Mouse (Mus musculus): ENCODE data around the gene Smg1. TPM values are rescaled to one million over a fixed set of nuclear protein-coding genes. Genes with fewer than 3 reads are reported as not detected.

Gene Smg1
- polyA plus RNA-seq, 1 experiment from 2014 or later = 30.3 TPM

DNA sequence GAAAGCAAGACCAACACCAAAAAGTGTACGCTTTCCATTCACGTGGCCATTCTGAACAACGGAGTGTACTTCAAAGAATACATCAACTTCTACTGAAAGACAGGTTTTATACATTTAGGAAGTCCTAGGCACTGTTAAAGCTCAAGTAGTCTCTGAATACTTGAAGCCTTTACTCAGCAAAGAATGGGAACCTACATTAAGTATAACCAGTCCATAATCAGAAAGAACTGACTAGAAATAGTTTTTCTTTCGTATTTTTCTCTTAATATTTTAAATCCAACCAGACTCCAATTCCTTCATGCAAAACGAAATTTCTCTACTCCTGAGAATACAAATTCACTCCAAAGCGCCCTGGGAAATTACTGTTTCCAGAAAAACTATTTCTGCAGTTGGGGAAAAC lies 1.2 kb downstream of the Smg1 start:
- peak overlapping the region; percentile 88 for H3K4me3 ChIP-seq (ENCODE audit: low read depth, low read length)
- no peak overlapping the region for H3K27ac ChIP-seq (ENCODE audit: low read depth, low read length)
- no peak for ATAC-seq (ENCODE audit: low FRiP score)

GRCm38 (mm10) chr7:118240402-118240801 lies 3.1 kb downstream of the Smg1 start:
- H3K9ac ChIP-seq (ENCODE audit: low read depth, low read length) = no peak overlapping the region
- H3K4me3 ChIP-seq (ENCODE audit: low read depth, low read length) = no peak overlapping the region
- H3K27ac ChIP-seq (ENCODE audit: low read depth, low read length) = no peak overlapping the region
- H3K4me1 ChIP-seq (replicated peaks; ENCODE audit: control insufficient read depth, insufficient read depth, low read length) = no peaks in the 10 kb centered on the region
- ATAC-seq (ENCODE audit: low FRiP score) (no peak), DNase-seq (ENCODE audit: low spot score) (no peak)
- no peaks in the 10 kb centered on the region for H3K9me3 ChIP-seq (ENCODE audit: control insufficient read depth, low read length)
- H3K36me3 ChIP-seq (ENCODE audit: control insufficient read depth, insufficient read depth, low read length) = no peaks in the 10 kb centered on the region
- H3K27me3 ChIP-seq (ENCODE audit: control insufficient read depth, insufficient read depth, low read length) = no peaks in the 10 kb centered on the region
- no peak overlapping the region for H3K4me2 ChIP-seq (replicated peaks; ENCODE audit: low read depth, low read length)

More for the DNA sequence above, 1.2 kb downstream of the Smg1 start:
- DNase-seq (ENCODE audit: low spot score) = no peak
- Histone ChIP-seq H3K9me3 (ENCODE audit: control insufficient read depth, low read length) (no peaks in the 10 kb centered on the region), H3K36me3 (ENCODE audit: control insufficient read depth, insufficient read depth, low read length) (no peaks in the 10 kb centered on the region), H3K27me3 (ENCODE audit: control insufficient read depth, insufficient read depth, low read length) (no peaks in the 10 kb centered on the region), H3K9ac (ENCODE audit: low read depth, low read length) (peak overlapping the region; percentile 93), H3K4me2 (replicated peaks; ENCODE audit: low read depth, low read length) (peak overlapping the region; percentile 81), H3K4me1 (replicated peaks; ENCODE audit: control insufficient read depth, insufficient read depth, low read length) (no peaks in the 10 kb centered on the region)
- WGBS = 31% methylated on average over 6 of the region's 6 CpGs

GRCm38 (mm10) chr7:118239996-118240395 lies 3.5 kb downstream of the Smg1 start:
- H3K36me3 ChIP-seq (ENCODE audit: control insufficient read depth, insufficient read depth, low read length) = no peaks in the 10 kb centered on the region
- no peak overlapping the region for H3K27ac ChIP-seq (ENCODE audit: low read depth, low read length)
- H3K4me1 ChIP-seq (replicated peaks; ENCODE audit: control insufficient read depth, insufficient read depth, low read length) = no peaks in the 10 kb centered on the region
- no peaks in the 10 kb centered on the region for H3K9me3 ChIP-seq (ENCODE audit: control insufficient read depth, low read length)
- H3K4me2 ChIP-seq (replicated peaks; ENCODE audit: low read depth, low read length) = no peak overlapping the region
- no peaks in the 10 kb centered on the region for H3K27me3 ChIP-seq (ENCODE audit: control insufficient read depth, insufficient read depth, low read length)
- no peak overlapping the region for H3K4me3 ChIP-seq (ENCODE audit: low read depth, low read length)
- no peak for ATAC-seq (ENCODE audit: low FRiP score)
- no peak overlapping the region for H3K9ac ChIP-seq (ENCODE audit: low read depth, low read length)
- WGBS = 91% methylated on average over 5 of the region's 5 CpGs
- DNase-seq (ENCODE audit: low spot score) = no peak

DNA sequence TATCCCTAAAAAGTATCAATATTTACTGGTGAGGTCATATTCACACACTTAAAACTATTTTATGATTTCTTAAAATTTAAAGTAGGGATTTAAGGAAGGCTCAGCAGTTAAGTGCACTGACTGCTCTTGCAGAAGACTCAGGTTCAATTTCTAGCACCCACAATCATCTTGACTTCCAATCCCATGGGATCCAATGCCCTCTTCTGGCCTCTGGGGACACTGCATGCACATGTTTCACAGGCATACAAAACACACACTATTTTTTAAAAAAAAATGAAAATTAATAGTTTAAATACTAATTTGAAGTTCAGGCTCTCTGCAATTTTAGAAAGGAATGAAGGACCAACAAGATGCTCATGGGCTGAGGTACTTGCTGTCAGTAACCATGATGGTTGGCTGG lies 6.5 kb downstream of the Smg1 start:
- ATAC-seq (ENCODE audit: low FRiP score) = no peak
- H3K27me3 ChIP-seq (ENCODE audit: control insufficient read depth, insufficient read depth, low read length) = no peaks in the 10 kb centered on the region
- no peaks in the 10 kb centered on the region for H3K36me3 ChIP-seq (ENCODE audit: control insufficient read depth, insufficient read depth, low read length)
- no peaks in the 10 kb centered on the region for H3K9me3 ChIP-seq (ENCODE audit: control insufficient read depth, low read length)
- no peak overlapping the region for H3K4me3 ChIP-seq (ENCODE audit: low read depth, low read length)
- DNase-seq (ENCODE audit: low spot score) = no peak
- H3K27ac ChIP-seq (ENCODE audit: low read depth, low read length) = no peak overlapping the region
- H3K4me2 ChIP-seq (replicated peaks; ENCODE audit: low read depth, low read length) = no peak overlapping the region
- H3K9ac ChIP-seq (ENCODE audit: low read depth, low read length) = no peak overlapping the region
- no peaks in the 10 kb centered on the region for H3K4me1 ChIP-seq (replicated peaks; ENCODE audit: control insufficient read depth, insufficient read depth, low read length)

GRCm38 (mm10) chr7:118234236-118234635 lies 9.2 kb downstream of the Smg1 start:
- Histone ChIP-seq H3K4me1 (replicated peaks; ENCODE audit: control insufficient read depth, insufficient read depth, low read length) (no peaks in the 10 kb centered on the region), H3K9ac (ENCODE audit: low read depth, low read length) (no peak overlapping the region), H3K27me3 (ENCODE audit: control insufficient read depth, insufficient read depth, low read length) (no peaks in the 10 kb centered on the region), H3K9me3 (ENCODE audit: control insufficient read depth, low read length) (no peaks in the 10 kb centered on the region), H3K4me2 (replicated peaks; ENCODE audit: low read depth, low read length) (no peak overlapping the region), H3K4me3 (ENCODE audit: low read depth, low read length) (no peak overlapping the region), H3K27ac (ENCODE audit: low read depth, low read length) (no peak overlapping the region), H3K36me3 (ENCODE audit: control insufficient read depth, insufficient read depth, low read length) (no peaks in the 10 kb centered on the region)
- 100% methylated on average over 1 of the region's 1 CpGs for WGBS
- no peak for DNase-seq (ENCODE audit: low spot score)
- no peak for ATAC-seq (ENCODE audit: low FRiP score)

- DNase-seq (ENCODE audit: low spot score) (no peak), ATAC-seq (ENCODE audit: low FRiP score) (no peak)
- Histone ChIP-seq H3K27ac (ENCODE audit: low read depth, low read length) (no peak overlapping the region), H3K9me3 (ENCODE audit: control insufficient read depth, low read length) (no peaks in the 10 kb centered on the region), H3K9ac (ENCODE audit: low read depth, low read length) (no peak overlapping the region), H3K27me3 (ENCODE audit: control insufficient read depth, insufficient read depth, low read length) (no peaks in the 10 kb centered on the region), H3K4me1 (replicated peaks; ENCODE audit: control insufficient read depth, insufficient read depth, low read length) (no peaks in the 10 kb centered on the region), H3K4me3 (ENCODE audit: low read depth, low read length) (no peak overlapping the region), H3K4me2 (replicated peaks; ENCODE audit: low read depth, low read length) (no peak overlapping the region), H3K36me3 (ENCODE audit: control insufficient read depth, insufficient read depth, low read length) (no peaks in the 10 kb centered on the region)
These were observed 10.9 kb downstream of the Smg1 start for GRCm38 (mm10) chr7:118232613-118233012.

DNA sequence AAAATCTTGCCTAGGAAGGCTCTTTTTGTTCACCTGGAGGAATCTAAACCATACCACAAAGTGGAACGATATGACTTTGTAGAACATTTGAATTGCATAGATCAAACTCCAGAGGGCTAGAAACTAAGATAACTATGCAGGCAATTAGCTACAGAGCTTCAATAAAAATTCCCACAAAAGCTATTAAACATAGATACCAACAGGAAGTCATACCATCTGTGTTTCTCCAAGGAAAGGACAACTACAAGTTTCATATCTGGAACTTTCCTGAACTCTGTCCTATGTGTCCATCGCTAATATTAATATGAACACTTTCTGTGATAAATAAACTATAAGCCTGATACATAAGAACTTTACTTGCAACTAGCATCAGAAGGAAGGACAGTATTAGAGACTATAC lies 23.7 kb downstream of the Smg1 start:
- Histone ChIP-seq H3K27ac (ENCODE audit: low read depth, low read length) (no peak overlapping the region), H3K27me3 (ENCODE audit: control insufficient read depth, insufficient read depth, low read length) (no peaks in the 10 kb centered on the region), H3K4me2 (replicated peaks; ENCODE audit: low read depth, low read length) (no peak overlapping the region), H3K4me3 (ENCODE audit: low read depth, low read length) (no peak overlapping the region), H3K9me3 (ENCODE audit: control insufficient read depth, low read length) (no peaks in the 10 kb centered on the region), H3K9ac (ENCODE audit: low read depth, low read length) (no peak overlapping the region), H3K4me1 (replicated peaks; ENCODE audit: control insufficient read depth, insufficient read depth, low read length) (no peaks in the 10 kb centered on the region), H3K36me3 (ENCODE audit: control insufficient read depth, insufficient read depth, low read length) (no peaks in the 10 kb centered on the region)
- DNase-seq (ENCODE audit: low spot score) = no peak
- 96% methylated on average over 2 of the region's 2 CpGs for WGBS
- ATAC-seq (ENCODE audit: low FRiP score) = no peak

DNA sequence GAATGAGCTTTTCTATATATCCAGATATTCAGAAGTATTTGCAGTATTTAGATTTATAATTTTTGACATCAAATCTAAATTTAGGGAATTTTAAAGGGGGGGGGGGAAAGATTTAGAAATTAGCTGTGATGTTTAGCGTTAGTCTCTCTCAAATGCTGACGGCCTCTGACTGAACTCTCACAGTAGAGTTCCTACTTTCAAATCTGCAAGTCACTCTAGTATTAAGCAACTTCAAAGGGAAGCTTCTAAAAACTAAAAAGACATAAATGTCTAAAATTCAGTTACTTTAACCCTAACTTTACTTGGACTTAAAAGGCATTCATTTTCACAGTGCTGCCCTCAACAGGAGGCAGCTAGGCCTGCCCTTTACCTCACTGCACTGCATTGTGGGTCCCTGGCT lies 37.1 kb downstream of the Smg1 start:
- H3K4me2 ChIP-seq (replicated peaks; ENCODE audit: low read depth, low read length) = no peak overlapping the region
- 94% methylated on average over 2 of the region's 2 CpGs for WGBS
- peaks cover 4% of the 10 kb centered on the region; the same call in 1 of the 2 replicates for H3K36me3 ChIP-seq (ENCODE audit: control insufficient read depth, insufficient read depth, low read length)
- H3K9me3 ChIP-seq (ENCODE audit: control insufficient read depth, low read length) = no peaks in the 10 kb centered on the region
- ATAC-seq (ENCODE audit: low FRiP score) (no peak), DNase-seq (ENCODE audit: low spot score) (no peak)
- H3K4me1 ChIP-seq (replicated peaks; ENCODE audit: control insufficient read depth, insufficient read depth, low read length) = no peaks in the 10 kb centered on the region
- no peaks in the 10 kb centered on the region for H3K27me3 ChIP-seq (ENCODE audit: control insufficient read depth, insufficient read depth, low read length)
- no peak overlapping the region for H3K4me3 ChIP-seq (ENCODE audit: low read depth, low read length)
- H3K27ac ChIP-seq (ENCODE audit: low read depth, low read length) = no peak overlapping the region
- no peak overlapping the region for H3K9ac ChIP-seq (ENCODE audit: low read depth, low read length)

DNA sequence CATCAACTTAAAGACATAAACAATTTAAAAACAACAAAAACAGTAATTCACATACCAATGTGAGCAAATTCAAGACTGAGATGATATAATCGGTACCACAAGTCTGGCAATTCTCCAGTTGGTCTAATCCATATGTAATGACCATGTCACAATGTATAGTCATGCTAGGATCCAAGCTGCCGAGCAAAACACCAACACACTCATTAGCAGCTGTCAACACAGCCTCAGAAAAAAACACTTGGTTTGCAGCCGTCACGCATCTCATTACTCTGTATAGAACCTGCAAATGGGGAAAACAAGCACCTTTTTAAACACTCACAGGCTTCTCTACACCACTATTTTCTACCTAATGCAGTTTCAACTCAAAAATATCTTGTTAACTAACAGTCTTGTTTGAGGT lies 47.7 kb downstream of the Smg1 start:
- H3K4me1 ChIP-seq (replicated peaks; ENCODE audit: control insufficient read depth, insufficient read depth, low read length) = no peaks in the 10 kb centered on the region
- ATAC-seq (ENCODE audit: low FRiP score) (no peak), DNase-seq (ENCODE audit: low spot score) (no peak)
- no peaks in the 10 kb centered on the region for H3K9me3 ChIP-seq (ENCODE audit: control insufficient read depth, low read length)
- H3K9ac ChIP-seq (ENCODE audit: low read depth, low read length) = no peak overlapping the region
- WGBS = 73% methylated on average over 4 of the region's 4 CpGs
- H3K27me3 ChIP-seq (ENCODE audit: control insufficient read depth, insufficient read depth, low read length) = no peaks in the 10 kb centered on the region
- H3K4me2 ChIP-seq (replicated peaks; ENCODE audit: low read depth, low read length) = no peak overlapping the region
- no peak overlapping the region for H3K4me3 ChIP-seq (ENCODE audit: low read depth, low read length)
- H3K36me3 ChIP-seq (ENCODE audit: control insufficient read depth, insufficient read depth, low read length) = 0 out of 2 replicates have a peak, but pooled peaks cover 3% of the 10 kb centered on the region
- H3K27ac ChIP-seq (ENCODE audit: low read depth, low read length) = no peak overlapping the region
